Mouse (Mus musculus): ENCODE measurements around the gene D730048I06Rik. TPM values are rescaled to one million over a fixed set of nuclear protein-coding genes. Genes with fewer than 3 reads are reported as not detected.
"Not testable (repeated sequence)": the region's sequence is repeated elsewhere in the genome, so short reads cannot be mapped to it uniquely, and the experiment has no call there.

D730048I06Rik gene
- polyA plus RNA-seq (2016; fragmentation: Nextera tagmentation; extraction: Ambion mirVana), result not detected in 2 replicates

GRCm38 (mm10) chr9:35790001-35790400 lies at the start of gene D730048I06Rik, which contains the start of gene Gm27235:
Gene D730048I06Rik (minus strand): TSS chr9:35790112.
Gene Gm27235 (minus strand): TSS chr9:35790101.
- H3K4me1 ChIP-seq, result no peaks in the 10 kb centered on the region
- no peak within 1 kb of the TSS for H3K4me3 ChIP-seq
- peaks cover 55% of the 10 kb centered on the region for H3K9me3 ChIP-seq (replicated peaks)
- no peak for DNase-seq (ENCODE audit: low spot score)
- 92% methylated on average over 3 of the region's 3 CpGs for WGBS
- H3K27ac ChIP-seq (replicated peaks), result no peak within 1 kb of the TSS
- no peaks in the 10 kb centered on the region for H3K36me3 ChIP-seq
- H3K27me3 ChIP-seq (ENCODE audit: low read depth, poor library complexity, severe bottlenecking), result no peaks in the 10 kb centered on the region

GRCm38 (mm10) chr9:35817881-35818280 lies 28.0 kb upstream of the D730048I06Rik start:
- not testable (repeated sequence) for H3K4me3 ChIP-seq; H3K36me3 ChIP-seq; H3K4me1 ChIP-seq; H3K27ac ChIP-seq (replicated peaks); H3K27me3 ChIP-seq (ENCODE audit: low read depth, poor library complexity, severe bottlenecking); DNase-seq (ENCODE audit: low spot score)
- 93% methylated on average over 15 of the region's 15 CpGs for WGBS
- H3K9me3 ChIP-seq (replicated peaks), result peaks cover 37% of the 10 kb centered on the region

- no peaks in the 10 kb centered on the region for H3K27me3 ChIP-seq (ENCODE audit: low read depth, poor library complexity, severe bottlenecking)
- H3K36me3 ChIP-seq, result no peaks in the 10 kb centered on the region
- peaks cover 42% of the 10 kb centered on the region for H3K9me3 ChIP-seq (replicated peaks)
- DNase-seq (ENCODE audit: low spot score), result no peak
- H3K4me3 ChIP-seq, result no peak overlapping the region
- H3K27ac ChIP-seq (replicated peaks), result no peak overlapping the region
- H3K4me1 ChIP-seq, result no peaks in the 10 kb centered on the region
Observed at GRCm38 (mm10) chr9:35798146-35798545, 8.2 kb upstream of the D730048I06Rik start.

GRCm38 (mm10) chr9:35778009-35778408 lies 11.9 kb downstream of the D730048I06Rik start, which contains the start of gene Gm17727:
Gene Gm17727 (minus strand): TSS chr9:35778109.
- no peak for DNase-seq (ENCODE audit: low spot score)
- no peaks in the 10 kb centered on the region for H3K4me1 ChIP-seq
- WGBS, result 66% methylated on average over 3 of the region's 3 CpGs
- no peak within 1 kb of the TSS for H3K27ac ChIP-seq (replicated peaks)
- no peak within 1 kb of the TSS for H3K4me3 ChIP-seq
- H3K9me3 ChIP-seq (replicated peaks), result peaks cover 60% of the 10 kb centered on the region
- H3K36me3 ChIP-seq, result no peaks in the 10 kb centered on the region
- no peaks in the 10 kb centered on the region for H3K27me3 ChIP-seq (ENCODE audit: low read depth, poor library complexity, severe bottlenecking)

- Histone ChIP-seq H3K27me3 (ENCODE audit: low read depth, poor library complexity, severe bottlenecking) (no peaks in the 10 kb centered on the region), H3K27ac (replicated peaks) (no peak overlapping the region), H3K4me1 (no peaks in the 10 kb centered on the region), H3K4me3 (no peak overlapping the region), H3K9me3 (replicated peaks) (peaks cover 17% of the 10 kb centered on the region), H3K36me3 (no peaks in the 10 kb centered on the region)
- DNase-seq (ENCODE audit: low spot score), result no peak
Observed at GRCm38 (mm10) chr9:35756843-35757242, 33.1 kb downstream of the D730048I06Rik start.

- no peak for DNase-seq (ENCODE audit: low spot score)
- no peaks in the 10 kb centered on the region for H3K4me1 ChIP-seq
- H3K27me3 ChIP-seq (ENCODE audit: low read depth, poor library complexity, severe bottlenecking), result no peaks in the 10 kb centered on the region
- H3K9me3 ChIP-seq (replicated peaks), result peaks cover 38% of the 10 kb centered on the region
- no peak within 1 kb of the TSS for H3K27ac ChIP-seq (replicated peaks)
- H3K36me3 ChIP-seq, result no peaks in the 10 kb centered on the region
- H3K4me3 ChIP-seq, result no peak within 1 kb of the TSS
Observed at GRCm38 (mm10) chr9:35740749-35741148, 49.2 kb downstream of the D730048I06Rik start, which contains the start of gene Gm17677. Gene Gm17677 (plus strand): TSS chr9:35741049.

Other genes starting within 250 kb of the D730048I06Rik start
- gene Ddx25, start 231.6 kb downstream of the D730048I06Rik start, polyA plus RNA-seq (2016; fragmentation: Nextera tagmentation; extraction: Ambion mirVana), result 8.0 and 8.2 TPM in 2 replicates
- gene Pus3, start 231.5 kb downstream of the D730048I06Rik start, polyA plus RNA-seq (2016; fragmentation: Nextera tagmentation; extraction: Ambion mirVana), result 18.5 and 19.5 TPM in 2 replicates
- 1.6 and 2.7 TPM in 2 replicates for gene Pate2, start 219.8 kb downstream of the D730048I06Rik start, polyA plus RNA-seq (2016; fragmentation: Nextera tagmentation; extraction: Ambion mirVana)
- gene Hyls1, start 219.7 kb downstream of the D730048I06Rik start, polyA plus RNA-seq (2016; fragmentation: Nextera tagmentation; extraction: Ambion mirVana), result 26.2 and 30.2 TPM in 2 replicates
- not detected in 2 replicates for gene Pate4, start 178.2 kb downstream of the D730048I06Rik start, polyA plus RNA-seq (2016; fragmentation: Nextera tagmentation; extraction: Ambion mirVana)
- gene Pate3, start 141.9 kb downstream of the D730048I06Rik start, polyA plus RNA-seq (2016; fragmentation: Nextera tagmentation; extraction: Ambion mirVana), result not detected in 2 replicates
- gene Pate1, start 102.7 kb downstream of the D730048I06Rik start, polyA plus RNA-seq (2016; fragmentation: Nextera tagmentation; extraction: Ambion mirVana), result 0.10 TPM in 1 of 2 replicates, not detected in the other
- not detected in 2 replicates for gene Gm17677, start 49.1 kb downstream of the D730048I06Rik start, polyA plus RNA-seq (2016; fragmentation: Nextera tagmentation; extraction: Ambion mirVana)
- not detected in 2 replicates for gene Gm17727, start 12.0 kb downstream of the D730048I06Rik start, polyA plus RNA-seq (2016; fragmentation: Nextera tagmentation; extraction: Ambion mirVana)
- not detected in 2 replicates for gene Gm27235, start within 50 bp of the D730048I06Rik start, polyA plus RNA-seq (2016; fragmentation: Nextera tagmentation; extraction: Ambion mirVana)
- gene 9230110F15Rik, start 54.0 kb upstream of the D730048I06Rik start, polyA plus RNA-seq (2016; fragmentation: Nextera tagmentation; extraction: Ambion mirVana), result not detected in 2 replicates
- gene 9230113P08Rik, start 118.3 kb upstream of the D730048I06Rik start, polyA plus RNA-seq (2016; fragmentation: Nextera tagmentation; extraction: Ambion mirVana), result not detected in 2 replicates

Data from midbrain, embryonic 10.5 days (tissue).